Mouse (Mus musculus): Measurements from ENCODE around the gene Majin. TPM values are rescaled to one million over a fixed set of nuclear protein-coding genes. Genes with fewer than 3 reads are reported as not detected.

Gene Majin
- polyA plus RNA-seq, 1 experiment: not detected

GRCm38 (mm10) chr19:6230411-6230810, 46.2 kb downstream of the Majin start:
- Histone ChIP-seq H3K36me3 (ENCODE audit: control insufficient read depth, insufficient read depth) (peaks cover 7% of the 10 kb centered on the region), H3ac (ENCODE audit: control insufficient read depth, insufficient read length, low read depth) (no peak overlapping the region), H3K4me3 (ENCODE audit: insufficient read depth, poor library complexity, severe bottlenecking) (no peak overlapping the region), H3K27me3 (ENCODE audit: control insufficient read depth, insufficient read depth, insufficient read length) (no peaks in the 10 kb centered on the region), H3K79me2 (ENCODE audit: control insufficient read depth, insufficient read depth) (peaks cover 4% of the 10 kb centered on the region), H3K79me3 (ENCODE audit: low read depth) (no peaks in the 10 kb centered on the region)
- TF ChIP-seq FOSL1 (IDR thresholded peaks at IDR 0.05; ENCODE audit: insufficient read depth, low read length, poor library complexity, severe bottlenecking): no peak
- no peak for TF ChIP-seq CEBPB (IDR thresholded peaks at IDR 0.05; ENCODE audit: low read depth)
- no peak for TF ChIP-seq MYOG (IDR thresholded peaks at IDR 0.05; ENCODE audit: control insufficient read depth, extremely low read depth, insufficient read length)
- no peak for TF ChIP-seq MAX (IDR thresholded peaks at IDR 0.05)
- TF ChIP-seq USF1 (IDR thresholded peaks at IDR 0.05; ENCODE audit: low read depth): no peak
- TF ChIP-seq CTCF (IDR thresholded peaks at IDR 0.05; ENCODE audit: control insufficient read depth, insufficient read depth, insufficient read length): no peak
- TF ChIP-seq MYOD1 (IDR thresholded peaks at IDR 0.05; ENCODE audit: control insufficient read depth, insufficient read length, low read depth): no peak

GRCm38 (mm10) chr19:6231036-6231435, 46.8 kb downstream of the Majin start:
- Histone ChIP-seq H3K4me3 (ENCODE audit: insufficient read depth, poor library complexity, severe bottlenecking) (no peak overlapping the region), H3ac (ENCODE audit: control insufficient read depth, insufficient read length, low read depth) (no peak overlapping the region), H3K79me2 (ENCODE audit: control insufficient read depth, insufficient read depth) (peaks cover 6% of the 10 kb centered on the region), H3K79me3 (ENCODE audit: low read depth) (no peaks in the 10 kb centered on the region), H3K27me3 (ENCODE audit: control insufficient read depth, insufficient read depth, insufficient read length) (no peaks in the 10 kb centered on the region), H3K36me3 (ENCODE audit: control insufficient read depth, insufficient read depth) (peaks cover 7% of the 10 kb centered on the region)
- TF ChIP-seq MAX (IDR thresholded peaks at IDR 0.05) (no peak), USF1 (IDR thresholded peaks at IDR 0.05; ENCODE audit: low read depth) (no peak), FOSL1 (IDR thresholded peaks at IDR 0.05; ENCODE audit: insufficient read depth, low read length, poor library complexity, severe bottlenecking) (no peak), CTCF (IDR thresholded peaks at IDR 0.05; ENCODE audit: control insufficient read depth, insufficient read depth, insufficient read length) (no peak), MYOG (IDR thresholded peaks at IDR 0.05; ENCODE audit: control insufficient read depth, extremely low read depth, insufficient read length) (no peak), MYOD1 (IDR thresholded peaks at IDR 0.05; ENCODE audit: control insufficient read depth, insufficient read length, low read depth) (no peak), CEBPB (IDR thresholded peaks at IDR 0.05; ENCODE audit: low read depth) (no peak)

DNA sequence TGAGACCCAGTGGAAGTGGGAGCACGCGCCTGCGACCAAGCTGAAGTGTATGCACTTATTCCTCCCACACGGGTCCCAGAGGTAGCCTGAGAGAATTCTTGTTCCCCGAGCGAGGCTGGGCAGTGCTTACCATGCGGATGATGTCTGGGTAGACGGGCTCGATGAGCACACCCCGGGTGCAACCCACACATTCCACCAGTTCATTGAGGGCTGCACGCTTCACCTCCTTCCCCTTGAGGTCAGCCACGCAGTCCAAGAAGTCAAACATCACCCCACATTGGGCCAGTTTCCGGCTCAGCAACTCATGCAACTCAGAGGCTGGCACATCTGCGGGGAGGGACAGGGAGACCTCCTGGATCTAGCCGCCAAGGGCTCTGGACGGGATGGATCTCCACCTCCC, 49.5 kb downstream of the Majin start:
- Histone ChIP-seq H3K79me2 (ENCODE audit: control insufficient read depth, insufficient read depth) (peaks cover 6% of the 10 kb centered on the region), H3K4me3 (ENCODE audit: insufficient read depth, poor library complexity, severe bottlenecking) (no peak overlapping the region), H3K36me3 (ENCODE audit: control insufficient read depth, insufficient read depth) (peaks cover 4% of the 10 kb centered on the region), H3K27me3 (ENCODE audit: control insufficient read depth, insufficient read depth, insufficient read length) (no peaks in the 10 kb centered on the region), H3ac (ENCODE audit: control insufficient read depth, insufficient read length, low read depth) (no peak overlapping the region), H3K79me3 (ENCODE audit: low read depth) (no peaks in the 10 kb centered on the region)
- TF ChIP-seq MYOD1 (IDR thresholded peaks at IDR 0.05; ENCODE audit: control insufficient read depth, insufficient read length, low read depth) (no peak), FOSL1 (IDR thresholded peaks at IDR 0.05; ENCODE audit: insufficient read depth, low read length, poor library complexity, severe bottlenecking) (no peak), MAX (IDR thresholded peaks at IDR 0.05) (no peak), USF1 (IDR thresholded peaks at IDR 0.05; ENCODE audit: low read depth) (no peak), CTCF (IDR thresholded peaks at IDR 0.05; ENCODE audit: control insufficient read depth, insufficient read depth, insufficient read length) (no peak), CEBPB (IDR thresholded peaks at IDR 0.05; ENCODE audit: low read depth) (no peak), MYOG (IDR thresholded peaks at IDR 0.05; ENCODE audit: control insufficient read depth, extremely low read depth, insufficient read length) (no peak)

DNA sequence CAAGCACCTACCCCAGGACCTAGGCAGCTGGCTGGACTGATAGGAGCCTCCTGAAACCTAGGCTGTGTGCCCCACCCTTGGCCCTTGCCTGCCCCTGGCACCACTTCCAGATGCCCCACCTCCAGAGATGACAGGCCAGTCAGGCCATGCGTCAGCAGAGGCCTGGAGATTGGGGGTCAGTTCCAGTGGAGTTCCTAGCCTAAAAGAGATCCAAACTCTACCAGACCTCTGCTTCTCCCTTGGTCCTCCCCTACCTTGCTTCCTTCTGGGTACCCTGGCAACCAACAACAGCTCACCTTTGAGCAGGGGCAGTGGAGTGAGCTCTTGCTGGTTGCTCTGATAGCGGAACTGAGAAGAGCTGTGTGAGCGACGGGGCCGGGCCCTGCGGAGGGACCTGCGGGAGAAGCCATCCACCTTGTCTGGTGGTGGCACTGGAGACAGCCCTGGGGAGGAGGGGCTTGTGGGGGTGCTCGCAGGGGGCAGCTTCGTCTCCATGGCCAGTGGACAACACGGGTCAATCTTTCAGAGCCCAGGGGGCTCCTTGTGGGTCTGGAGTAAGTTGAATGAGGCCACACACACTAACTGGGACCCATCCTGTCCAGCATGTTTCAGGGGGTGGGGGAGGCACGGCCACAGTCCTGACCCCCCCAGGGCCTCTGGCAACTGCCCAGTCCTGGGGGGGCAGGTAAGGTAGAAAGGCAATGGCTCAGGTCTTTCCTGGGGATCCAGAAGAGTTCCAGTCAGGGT, 50.3 kb downstream of the Majin start:
- TF ChIP-seq CEBPB (IDR thresholded peaks at IDR 0.05; ENCODE audit: low read depth) (no peak), MYOD1 (IDR thresholded peaks at IDR 0.05; ENCODE audit: control insufficient read depth, insufficient read length, low read depth) (no peak), CTCF (IDR thresholded peaks at IDR 0.05; ENCODE audit: control insufficient read depth, insufficient read depth, insufficient read length) (no peak), MYOG (IDR thresholded peaks at IDR 0.05; ENCODE audit: control insufficient read depth, extremely low read depth, insufficient read length) (no peak), FOSL1 (IDR thresholded peaks at IDR 0.05; ENCODE audit: insufficient read depth, low read length, poor library complexity, severe bottlenecking) (no peak), USF1 (IDR thresholded peaks at IDR 0.05; ENCODE audit: low read depth) (no peak), MAX (IDR thresholded peaks at IDR 0.05) (no peak)
- Histone ChIP-seq H3K27me3 (ENCODE audit: control insufficient read depth, insufficient read depth, insufficient read length) (no peaks in the 10 kb centered on the region), H3K79me2 (ENCODE audit: control insufficient read depth, insufficient read depth) (peaks cover 6% of the 10 kb centered on the region), H3K79me3 (ENCODE audit: low read depth) (no peaks in the 10 kb centered on the region), H3K36me3 (ENCODE audit: control insufficient read depth, insufficient read depth) (peaks cover 4% of the 10 kb centered on the region), H3K4me3 (ENCODE audit: insufficient read depth, poor library complexity, severe bottlenecking) (peak overlapping the region; percentile 66), H3ac (ENCODE audit: control insufficient read depth, insufficient read length, low read depth) (peak overlapping the region; percentile 73)

GRCm38 (mm10) chr19:6235084-6236052, 51.2 kb downstream of the Majin start, which contains the start of gene Ppp2r5b:
TSS of gene Ppp2r5b (minus strand) at chr19:6235872.
- Histone ChIP-seq H3ac (ENCODE audit: control insufficient read depth, insufficient read length, low read depth) (peak within 1 kb of the TSS; percentile 73), H3K27me3 (ENCODE audit: control insufficient read depth, insufficient read depth, insufficient read length) (no peaks in the 10 kb centered on the region), H3K4me3 (ENCODE audit: insufficient read depth, poor library complexity, severe bottlenecking) (peak within 1 kb of the TSS; percentile 66), H3K79me3 (ENCODE audit: low read depth) (no peaks in the 10 kb centered on the region), H3K36me3 (ENCODE audit: control insufficient read depth, insufficient read depth) (peaks cover 4% of the 10 kb centered on the region), H3K79me2 (ENCODE audit: control insufficient read depth, insufficient read depth) (peaks cover 6% of the 10 kb centered on the region)
- TF ChIP-seq CTCF (IDR thresholded peaks at IDR 0.05; ENCODE audit: control insufficient read depth, insufficient read depth, insufficient read length) (peak; percentile 30), USF1 (IDR thresholded peaks at IDR 0.05; ENCODE audit: low read depth) (no peak)

All from C2C12 (cell line).